In genomic region chr8:8378248-8378647, GRCm38 (mm10) we compare ENCODE assay signal across 15 mouse cellular contexts.
"Had no signal": no experiment of that assay in that cellular context is flagged by ENCODE, and none has a peak within 500 bp of the region (broad histone marks: within the 10 kb centered on the region; RNA-seq: fewer than 3 reads in every experiment).

No protein-coding gene starts in this region.

- H3K36me3 ChIP-seq: limb, embryonic 10.5 days; liver, embryonic 15.5 days; neural tube, embryonic 12.5 days had no signal

- H3K27me3 ChIP-seq: liver, embryonic 15.5 days; megakaryocyte, embryonic 14.5 days; neural tube, embryonic 12.5 days had no signal

- ATAC-seq: intestine, embryonic 16.5 days had no signal

- H3K27ac ChIP-seq: left cerebral cortex, adult 2 months; limb, embryonic 10.5 days; liver, embryonic 15.5 days; macrophage; neural tube, embryonic 12.5 days had no signal

- H3K9ac ChIP-seq: liver, embryonic 15.5 days; lung, embryonic 14.5 days; neural tube, embryonic 12.5 days had no signal

- DNase-seq: kidney, adult 8-10 months; kidney, postnatal 25 days; lung, embryonic 14.5 days; lung, postnatal 10 days; right cerebral cortex, adult 18-20 months; right cerebral cortex, postnatal 25 days; thymus, postnatal 4 days had no signal

- H3K4me3 ChIP-seq: left cerebral cortex, adult 2 months; limb, embryonic 10.5 days; liver, embryonic 15.5 days; megakaryocyte, embryonic 14.5 days; neural tube, embryonic 12.5 days had no signal

- H3K9me3 ChIP-seq: limb, embryonic 10.5 days; liver, embryonic 15.5 days; neural tube, embryonic 12.5 days had no signal

- H3K4me2 ChIP-seq: liver, embryonic 11.5 days; liver, embryonic 15.5 days; lung, embryonic 14.5 days; neural tube, embryonic 12.5 days had no signal

- H3K4me1 ChIP-seq: limb, embryonic 10.5 days; liver, embryonic 15.5 days; megakaryocyte, embryonic 14.5 days; neural tube, embryonic 12.5 days had no signal
